Mouse (Mus musculus) heart, postnatal 10 days (tissue): ENCODE measurements around the gene Gm9837. TPM values are rescaled to one million over a fixed set of nuclear protein-coding genes. Genes with fewer than 3 reads are reported as not detected.

Experiments
- DNase-seq, 2 experiments: peaks; one replicate each; pipeline ENCODE4 v3.0.0; 2021
- intact Hi-C: fragments of 180-260 bp; cut with DNase I; formaldehyde crosslinking; loops from one replicate; pipeline ENCODE4 v1.15.1; 2025
- total RNA-seq, 2 experiments: library from RNA; stranded (reverse); gene quantifications; 2 replicates each; pipeline ENCODE4 v1.2.3; 2021

The Gm9837 gene
- total RNA-seq, 2 experiments from 2014 or later: not detected

DNA sequence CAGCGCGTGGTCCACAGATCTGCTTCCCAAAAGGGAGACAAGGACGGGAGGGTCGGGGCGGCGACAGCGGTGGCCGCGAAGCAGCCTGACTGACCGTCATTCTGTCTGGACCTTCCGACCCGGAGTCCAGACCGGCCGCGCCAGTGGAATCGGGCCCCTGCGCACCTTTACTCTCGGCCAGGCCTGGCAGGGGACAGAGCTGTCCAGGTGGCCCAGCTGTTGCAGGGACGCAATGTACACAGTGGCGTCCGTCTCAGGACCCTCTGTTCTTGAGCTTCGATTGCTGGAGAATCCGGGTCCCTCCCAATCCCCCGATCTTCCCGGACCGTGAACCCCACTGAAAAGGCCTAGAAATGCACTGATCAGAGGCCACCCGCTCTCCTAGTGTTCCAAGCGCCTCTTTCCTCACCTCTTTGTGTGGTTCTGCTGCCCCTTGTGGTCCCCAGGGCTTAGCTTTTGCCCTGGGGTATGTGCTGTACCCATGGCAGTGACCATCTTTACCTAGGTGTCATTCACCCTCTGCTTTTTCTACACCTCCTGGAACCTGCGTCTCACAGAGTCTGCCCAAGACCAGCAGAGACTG, 12.8 kb downstream of the Gm9837 start:
- DNase-seq: no peak
- intact Hi-C loops: no loop called here

DNA sequence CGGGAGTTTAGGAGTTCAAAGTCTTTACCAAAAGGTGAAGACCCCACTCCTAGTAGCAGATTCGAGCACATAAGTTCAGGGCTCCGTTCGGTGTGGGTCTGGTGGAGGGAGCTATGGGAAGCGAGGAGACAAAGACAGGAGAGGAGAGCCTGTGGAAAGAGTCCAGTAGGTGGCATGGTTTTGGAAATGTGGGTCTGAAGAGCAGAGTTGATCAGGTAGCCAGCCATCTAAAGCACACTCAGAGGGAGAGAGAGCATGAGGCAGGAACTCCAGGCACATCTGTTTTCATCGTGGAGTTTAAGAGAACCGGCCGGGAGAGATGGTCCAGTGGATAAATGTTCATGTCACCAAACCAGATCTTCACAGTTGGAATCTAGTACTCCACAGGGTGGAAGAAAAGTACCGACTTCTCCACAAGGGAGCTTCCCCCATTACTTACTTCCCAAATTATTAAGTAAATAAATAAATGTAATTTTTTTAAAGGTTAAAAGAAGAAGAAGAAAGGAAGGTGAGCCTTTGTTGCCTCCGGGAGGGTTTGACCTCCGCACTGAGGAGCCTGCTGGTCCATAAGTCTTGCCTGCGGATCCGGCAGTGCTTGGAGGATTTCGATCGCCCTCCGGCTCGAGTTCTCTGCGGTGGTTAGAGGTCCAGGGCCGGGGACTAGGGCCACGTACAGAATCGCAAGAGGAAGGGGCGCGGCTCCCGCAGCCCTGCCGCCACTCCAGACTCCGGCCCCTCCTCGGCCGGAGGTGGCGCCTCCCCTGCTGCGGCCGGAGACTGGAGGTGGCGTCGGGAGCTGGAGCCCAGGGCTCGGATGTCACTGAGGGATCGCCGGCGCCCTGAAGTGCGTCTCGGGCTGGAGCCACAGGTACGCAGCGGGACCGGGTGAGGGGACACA, 13.6 kb downstream of the Gm9837 start, which contains the start of the genes Gm10447 and Shroom1:
TSS of gene Gm10447 (minus strand) at position 637 of the 898 bp plus-strand sequence.
TSS of gene Shroom1 (plus strand) at position 732 of the 898 bp plus-strand sequence.
- DNase-seq: peak; percentile 65 to 69
- intact Hi-C loops: no loop called here

DNA sequence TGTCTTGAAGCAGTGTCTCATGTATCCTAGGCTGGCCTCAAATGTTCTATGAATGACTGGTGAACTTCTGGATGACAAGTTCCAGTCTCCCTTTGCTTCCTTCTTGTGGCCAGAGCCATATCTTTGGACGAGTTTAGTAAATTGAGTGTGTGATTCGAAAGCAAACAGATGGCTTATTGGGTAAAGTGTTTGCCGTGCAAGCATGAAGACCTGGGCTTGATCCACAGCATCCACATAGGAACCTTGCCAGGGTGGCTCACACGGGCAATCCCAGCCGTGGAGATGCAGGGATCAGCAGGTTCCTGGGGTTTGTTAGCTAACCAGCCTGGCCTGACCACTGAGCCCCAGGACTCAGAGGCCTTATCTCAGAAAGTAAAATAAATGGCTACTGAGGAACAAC, 17.2 kb downstream of the Gm9837 start:
- intact Hi-C loops: no loop called here
- DNase-seq: no peak

DNA sequence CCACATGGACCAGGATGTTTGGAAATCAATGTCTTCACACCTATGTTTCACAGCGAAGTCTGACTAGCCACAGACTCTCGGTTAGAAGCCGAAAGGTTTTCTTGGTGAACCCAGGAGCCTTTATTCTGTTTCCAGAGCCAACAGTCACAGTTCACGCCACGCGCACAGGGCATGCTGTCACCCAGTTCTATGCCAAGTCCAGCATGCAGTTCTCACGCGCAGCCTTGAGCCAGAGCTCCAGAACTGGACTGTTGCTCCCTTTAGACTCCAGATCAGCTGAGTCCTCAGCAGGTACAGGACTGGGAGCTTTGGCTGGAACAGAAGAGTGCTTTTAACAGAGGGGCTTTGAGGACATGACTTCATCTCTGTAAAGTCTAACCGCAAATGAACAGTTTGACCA, 17.9 kb downstream of the Gm9837 start:
- no peak for DNase-seq
- intact Hi-C loops: no loop called here

DNA sequence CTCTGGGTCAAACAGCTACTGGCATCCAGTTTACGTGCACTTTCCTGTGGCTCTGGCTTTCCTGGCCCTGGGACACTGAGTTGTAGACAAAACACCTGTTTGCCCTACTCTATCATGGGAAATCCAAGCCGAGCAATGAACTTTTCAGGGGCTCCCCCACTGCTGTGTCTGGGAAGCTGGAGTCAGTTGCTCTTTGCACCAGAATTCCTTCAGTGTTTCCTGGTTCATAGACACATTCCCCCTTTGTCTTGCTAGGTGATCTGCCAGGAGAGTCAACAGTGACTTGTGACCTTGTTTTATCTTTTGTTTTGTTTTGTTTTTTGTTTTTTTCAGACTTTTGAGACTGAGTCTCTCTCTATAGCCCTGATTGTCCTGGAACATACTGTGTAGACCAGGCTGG, 18.9 kb downstream of the Gm9837 start:
- intact Hi-C loops: no loop called here
- DNase-seq: no peak

DNA sequence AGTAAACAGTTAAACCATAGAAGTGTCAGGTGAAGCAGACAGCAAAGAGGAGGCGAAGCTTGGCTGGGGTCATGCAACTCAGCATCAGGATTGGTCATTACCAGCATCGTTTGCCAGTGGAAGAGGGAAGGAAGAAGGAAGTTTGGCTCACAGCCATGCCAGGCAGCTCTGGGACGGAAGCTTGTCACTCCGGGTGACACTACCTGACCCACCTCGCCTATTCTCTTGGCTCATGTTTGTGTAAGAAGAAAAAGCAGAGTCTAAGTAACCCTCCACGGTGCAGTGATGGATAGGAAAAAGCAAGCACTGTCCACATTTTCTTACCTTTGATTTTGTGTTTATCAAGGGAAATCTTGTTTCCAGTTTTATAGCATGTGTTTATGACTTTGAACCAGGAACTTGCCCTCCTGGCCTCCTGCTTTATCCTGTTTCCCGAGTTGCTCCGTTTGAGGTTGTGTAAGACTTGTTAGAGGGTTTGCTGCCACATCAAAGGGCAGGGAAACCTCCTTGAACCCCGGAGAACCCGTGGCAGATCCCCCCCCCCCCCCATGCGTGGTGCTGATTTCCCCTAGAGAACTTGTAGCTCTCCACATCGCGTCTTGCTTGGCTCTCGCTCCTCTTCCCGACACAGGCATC, 20.1 kb downstream of the Gm9837 start:
- DNase-seq: no peak
- intact Hi-C loops: no loop called here

DNA sequence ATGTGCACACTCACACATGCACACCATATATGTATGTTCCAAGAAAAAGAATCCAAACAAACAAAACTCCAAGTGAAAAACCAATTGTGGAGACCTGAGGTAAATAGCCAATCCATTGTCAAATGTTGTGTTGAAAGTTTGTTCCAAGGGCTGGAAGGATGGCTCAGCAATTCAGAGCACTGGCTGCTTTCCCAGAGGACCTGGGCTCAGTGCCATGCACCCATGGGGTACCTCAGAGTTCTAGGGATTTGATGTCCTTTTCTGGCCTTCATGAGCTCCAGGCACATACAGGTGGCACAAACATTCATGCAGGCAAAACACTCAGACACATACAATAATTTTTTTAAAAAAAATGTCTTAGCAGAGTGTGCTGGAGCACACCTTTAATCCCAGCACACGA, 21.8 kb downstream of the Gm9837 start:
- intact Hi-C loops: no loop called here
- peak; percentile 81 to 88 for DNase-seq

DNA sequence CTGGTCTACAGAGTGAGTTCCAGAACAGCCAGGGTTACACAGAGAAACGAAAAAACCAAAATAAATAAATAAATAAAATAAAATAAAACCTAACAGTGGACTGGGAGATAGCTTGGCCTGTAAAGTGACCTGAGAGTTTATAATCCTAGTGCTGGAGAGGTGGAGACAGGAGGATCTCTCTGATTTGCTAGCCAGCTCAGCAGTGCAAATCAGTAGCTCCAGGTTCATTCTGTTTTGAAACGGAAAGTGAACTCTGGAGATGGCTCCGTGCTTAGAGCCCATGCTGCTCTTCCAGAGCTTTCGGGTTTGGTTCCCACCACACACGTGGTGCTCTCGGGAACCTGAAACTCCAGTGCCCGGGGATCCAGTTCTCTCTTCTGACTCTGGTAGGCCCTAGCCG, 22.3 kb downstream of the Gm9837 start:
- DNase-seq: no peak
- intact Hi-C loops: no loop called here

DNA sequence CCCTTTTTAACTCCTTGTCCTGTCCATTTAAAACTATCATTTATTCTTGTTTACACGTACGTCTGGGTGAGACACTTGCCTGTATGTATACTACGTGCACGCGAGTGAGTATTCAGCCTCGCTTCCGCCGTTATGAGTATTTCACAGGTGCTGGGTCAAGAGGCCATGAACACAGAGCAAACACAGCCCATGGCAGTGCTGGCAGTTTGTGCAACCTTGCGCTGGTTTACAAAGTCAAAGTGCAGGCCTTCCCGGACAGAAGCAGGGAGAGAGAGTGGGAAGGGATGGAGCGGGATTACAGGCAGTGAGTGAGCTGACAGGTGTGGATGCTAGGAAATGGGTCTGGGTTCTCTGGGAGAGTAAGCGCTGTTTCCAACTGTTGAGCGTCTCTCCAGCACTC, 24.1 kb downstream of the Gm9837 start:
- intact Hi-C loops: no loop called here
- no peak for DNase-seq

DNA sequence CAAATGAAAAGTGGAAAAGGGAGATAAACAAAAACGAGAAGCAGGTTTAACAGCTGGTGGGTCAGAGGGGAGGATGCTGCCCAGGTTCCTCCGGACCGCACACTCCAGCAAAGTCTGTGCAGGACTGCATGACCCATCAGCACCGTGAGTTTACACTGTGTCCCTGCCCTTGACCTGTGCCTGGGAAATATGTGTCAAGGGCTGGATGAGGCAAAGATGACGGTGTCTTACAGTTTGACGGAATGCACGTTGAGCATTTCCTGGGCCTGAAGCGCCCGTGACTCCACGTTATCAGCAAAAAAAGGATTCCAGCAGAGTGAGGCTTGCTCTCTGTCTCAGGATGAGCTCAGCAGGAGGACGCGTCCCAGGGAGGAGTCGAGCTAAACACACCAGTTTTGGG, 24.7 kb downstream of the Gm9837 start:
- no peak for DNase-seq
- intact Hi-C loops: no loop called here

DNA sequence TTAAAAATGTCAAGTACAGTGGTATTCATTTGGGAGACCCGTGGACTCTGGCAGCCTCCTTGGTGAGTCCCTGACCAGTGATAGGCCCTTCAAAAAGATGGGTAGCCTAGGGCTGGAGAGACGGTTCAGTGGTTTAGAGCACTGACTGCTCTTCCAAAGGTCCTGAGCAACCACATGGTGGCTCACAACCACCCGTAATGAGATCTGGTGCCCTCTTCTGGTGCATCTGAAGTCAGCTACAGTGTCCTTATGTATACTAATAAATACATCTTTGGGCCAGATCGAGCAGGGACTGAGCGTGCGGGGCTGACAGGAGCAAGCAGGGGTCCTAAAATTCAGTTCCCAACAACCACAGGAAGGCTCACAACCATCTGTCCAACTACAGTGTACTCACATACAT, 26.4 kb downstream of the Gm9837 start:
- DNase-seq: peak in 1 of 2 experiments; percentile 40
- intact Hi-C loops: no loop called here

DNA sequence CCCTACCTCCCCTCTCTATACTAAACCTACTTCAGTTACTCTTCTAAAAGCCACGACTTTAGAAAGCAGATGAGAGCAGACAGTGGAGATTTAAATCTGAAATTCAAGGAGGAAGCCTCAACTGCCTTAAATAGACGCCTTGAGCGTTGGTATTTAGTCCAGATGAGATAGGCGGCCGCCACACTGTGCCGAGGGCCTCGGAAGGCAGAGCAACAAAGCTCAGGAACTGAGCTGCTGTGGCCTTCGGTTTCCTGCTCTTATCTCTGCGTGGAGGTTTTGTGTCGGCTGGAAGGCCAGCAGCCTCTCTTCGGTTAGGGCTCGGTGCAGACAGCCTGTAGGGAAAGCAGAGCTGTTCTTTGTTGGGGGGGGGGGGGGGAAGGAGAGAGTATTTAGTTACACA, 28.4 kb downstream of the Gm9837 start:
- peak in 1 of 2 experiments; percentile 36 for DNase-seq
- intact Hi-C loops: no loop called here

DNA sequence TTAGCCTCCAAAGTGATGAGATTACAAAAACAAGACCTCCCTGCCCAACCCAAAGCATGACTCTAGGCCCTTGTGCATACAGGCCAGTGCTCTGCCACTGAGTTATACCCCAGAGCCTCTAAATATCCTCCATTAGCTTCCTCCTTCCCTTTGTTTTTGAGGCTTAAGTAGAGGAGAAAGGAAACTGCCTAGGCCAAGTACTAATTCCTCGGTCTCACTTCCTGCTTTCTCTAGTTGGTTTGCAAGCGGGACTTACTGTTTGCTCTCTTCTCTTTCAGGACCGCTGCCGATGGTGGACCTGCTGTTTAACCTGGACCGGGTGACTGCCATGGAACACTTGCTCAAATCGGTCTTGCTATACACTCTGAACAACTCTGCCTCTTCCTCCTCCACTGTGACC, 33.9 kb downstream of the Gm9837 start:
- no peak for DNase-seq
- intact Hi-C loops: no loop called here

DNA sequence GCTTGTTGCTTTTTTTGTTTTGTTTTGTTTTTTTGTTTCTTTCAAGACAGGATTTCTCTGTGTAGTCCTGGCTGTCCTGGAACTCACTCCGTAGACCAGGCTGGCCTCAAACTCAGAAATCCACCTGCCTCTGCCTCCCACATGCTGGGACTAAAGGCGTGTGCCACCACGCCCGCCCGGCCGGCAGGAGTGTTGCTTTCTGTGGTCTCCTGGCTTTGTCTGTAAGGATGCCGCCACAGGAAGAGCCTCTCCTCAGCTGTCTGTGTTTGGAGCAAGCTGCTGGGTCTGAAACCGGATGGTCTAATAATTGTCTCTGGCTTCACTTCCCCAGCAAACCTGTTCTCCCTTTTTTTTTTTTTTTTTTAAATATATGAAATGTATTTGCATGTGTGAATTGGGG, 34.8 kb downstream of the Gm9837 start:
- intact Hi-C loops: no loop called here
- no peak for DNase-seq

DNA sequence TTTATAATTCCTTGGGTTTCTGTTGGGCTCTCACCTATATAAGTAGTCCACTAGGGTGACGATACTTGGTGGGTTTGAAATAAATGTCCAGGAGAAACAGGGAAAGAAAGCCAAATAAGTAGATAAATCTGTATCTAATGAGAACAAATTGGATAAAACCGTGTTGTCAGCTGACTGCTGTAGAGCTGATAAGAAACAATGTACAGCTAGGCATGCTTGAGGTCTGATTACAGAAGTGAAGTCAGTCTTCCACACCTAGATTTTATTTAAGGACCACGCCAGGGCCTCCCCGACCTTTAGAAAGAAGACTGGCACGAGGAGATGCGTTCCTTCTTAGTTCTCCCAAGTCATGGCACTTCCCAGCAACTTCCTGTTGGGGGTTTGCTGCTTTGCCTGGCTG, 37.2 kb downstream of the Gm9837 start:
- DNase-seq: no peak
- intact Hi-C loops: no loop called here

DNA sequence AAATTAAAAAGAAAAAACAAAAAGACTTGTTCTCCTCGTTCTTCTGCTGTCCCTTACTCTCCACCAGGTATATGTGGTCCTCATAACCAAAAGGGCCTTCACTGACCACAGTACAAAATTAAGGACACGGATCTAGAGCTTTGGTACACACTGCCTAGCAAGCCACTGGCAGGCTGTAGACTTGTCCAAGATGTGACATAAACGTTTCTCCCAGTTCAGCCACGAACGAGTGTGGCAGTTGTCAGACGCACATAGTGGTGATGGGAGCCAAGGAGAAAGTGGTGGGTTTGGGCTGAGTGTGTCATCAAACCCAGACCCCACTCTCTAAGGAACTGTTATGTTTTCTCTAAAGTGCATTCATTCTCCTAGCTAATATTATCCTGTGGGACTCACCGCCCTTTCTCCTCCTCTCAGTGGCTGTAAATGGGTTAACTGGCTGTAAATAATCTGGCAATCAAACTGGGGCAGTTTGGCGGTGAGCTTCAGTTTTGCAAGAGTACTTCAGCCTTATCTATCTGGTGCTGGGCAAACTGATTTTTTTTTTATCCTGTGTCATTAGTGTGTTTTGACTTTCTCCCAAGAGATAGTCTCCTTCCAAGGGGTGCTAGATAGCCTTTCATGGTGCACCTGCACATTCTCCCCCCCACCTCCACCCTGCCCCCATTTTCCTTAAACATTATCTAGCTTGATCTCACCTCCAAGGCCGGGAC, 38.8 kb downstream of the Gm9837 start:
- DNase-seq: no peak
- intact Hi-C loops: no loop called here

DNA sequence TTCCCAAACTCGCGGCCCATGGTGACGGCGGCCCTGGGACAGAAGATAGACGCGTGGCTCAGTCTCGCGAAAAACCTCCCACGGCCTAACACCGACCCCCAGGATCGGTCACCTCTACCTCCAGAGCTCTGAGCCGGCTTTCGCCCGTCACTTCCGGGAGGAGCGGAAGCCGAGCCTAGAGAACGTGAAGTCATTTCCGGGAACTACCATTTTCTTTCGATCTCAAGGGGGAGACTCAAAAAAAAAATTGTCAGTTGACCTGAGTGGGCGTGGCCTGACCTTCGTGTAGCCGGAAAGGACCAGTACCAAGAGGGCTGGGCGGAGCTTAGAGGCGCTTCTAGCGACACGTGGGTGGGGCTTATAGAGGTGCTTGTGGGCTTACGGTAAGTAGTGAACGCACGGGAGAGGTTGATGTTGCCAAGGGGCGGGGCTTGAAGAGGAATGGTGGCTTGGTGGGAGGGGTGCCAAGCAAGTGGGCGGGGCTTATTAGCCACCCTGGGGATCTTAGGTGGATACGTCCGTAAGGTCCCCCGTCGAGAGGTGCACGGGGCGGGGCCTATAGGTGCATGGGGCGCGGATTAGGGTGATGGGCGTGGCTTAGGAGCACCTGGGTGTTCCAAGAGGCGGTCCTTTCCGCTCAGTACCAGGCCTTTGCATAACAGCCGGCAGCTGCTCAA, 39.5 kb downstream of the Gm9837 start, which contains the start of the genes Uqcrq and Gdf9:
TSS of gene Uqcrq (minus strand) at position 162 of the 677 bp plus-strand sequence.
TSS of gene Gdf9 (plus strand) at position 354 of the 677 bp plus-strand sequence.
- peak; percentile 98 for DNase-seq
- intact Hi-C loops: no loop called here

DNA sequence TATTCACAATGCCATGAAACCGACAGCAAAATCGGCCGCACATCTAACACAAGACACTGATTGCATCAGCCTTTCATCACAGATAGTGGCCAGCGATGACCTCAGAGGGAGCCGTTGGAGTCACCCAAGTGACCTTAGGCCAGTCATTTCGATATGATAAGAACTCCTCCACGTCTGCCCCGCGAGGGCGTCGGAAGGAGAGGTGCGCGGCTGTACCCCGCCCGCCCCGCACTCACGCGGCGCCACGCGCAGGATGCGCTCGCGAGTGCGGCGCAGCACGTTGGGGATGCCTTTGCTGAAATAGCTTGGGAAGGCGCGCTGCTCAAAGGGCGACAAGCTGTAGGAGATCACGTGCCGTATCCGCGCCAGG, 40.0 kb downstream of the Gm9837 start:
- DNase-seq: no peak
- intact Hi-C loops: no loop called here

DNA sequence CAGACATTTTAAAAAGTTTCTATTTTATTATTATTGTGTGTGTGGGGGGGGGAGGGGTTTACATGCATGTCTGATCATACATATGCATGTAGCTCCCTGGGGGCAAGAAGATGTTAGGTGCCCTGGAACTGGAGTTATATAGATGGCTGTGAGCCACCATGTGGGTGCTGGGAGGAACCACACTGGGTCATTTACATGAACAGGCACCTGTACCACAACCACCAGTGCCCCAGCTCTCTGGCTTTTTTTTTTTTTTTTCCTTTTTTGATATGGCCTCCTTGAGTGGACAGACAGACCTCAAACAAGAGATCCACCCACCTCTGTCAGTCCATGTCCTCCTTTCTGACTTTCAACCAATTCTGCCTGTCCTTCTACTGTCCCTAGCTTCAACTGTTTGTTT, 41.1 kb downstream of the Gm9837 start:
- no peak for DNase-seq
- intact Hi-C loops: no loop called here

DNA sequence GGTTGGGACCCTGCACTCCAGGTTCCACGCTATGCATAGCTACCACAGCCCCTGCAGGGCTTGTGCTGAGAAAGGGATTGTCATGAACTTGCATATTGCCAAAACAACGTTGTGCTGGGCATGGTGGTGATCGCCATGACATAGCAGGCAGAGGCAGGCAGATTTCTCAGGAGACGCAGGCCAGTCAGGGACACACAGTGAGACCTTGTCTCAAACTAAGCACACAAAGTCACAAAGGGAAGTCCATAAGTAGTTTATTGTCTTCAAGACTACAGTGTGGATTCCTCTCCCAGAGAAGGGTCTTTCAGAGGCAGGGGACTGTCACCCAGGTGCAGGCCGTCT, 41.6 kb downstream of the Gm9837 start:
- intact Hi-C loops: no loop called here
- DNase-seq: no peak
